Mouse (Mus musculus) stomach, embryonic 15.5 days (tissue): Measurements from ENCODE around the gene Ifitm3. TPM values are rescaled to one million over a fixed set of nuclear protein-coding genes. Genes with fewer than 3 reads are reported as not detected.
A peak's percentile ranks its signal among the peaks of the same experiment; 100 is the strongest.
"Not testable (repeated sequence)": the region's sequence is repeated elsewhere in the genome, so short reads cannot be mapped to it uniquely, and the experiment has no call there.

Source experiments
- ATAC-seq: fragments of 200-750 bp; cut with Nextera tagmentation; 2 replicates; pipeline ENCODE4 v1.8.0; 2017; ENCODE audit warnings: low read depth, moderate number of reproducible peaks, moderate TSS enrichment; ENCODE audit not compliant: insufficient read depth, low FRiP score
- H3K27ac ChIP-seq: fragments of 300-500 bp; sonication (generic); 2 replicates; pipeline ENCODE4 v1.5.1; 2015; ENCODE audit warnings: mild to moderate bottlenecking, inconsistent platforms
- H3K27me3 ChIP-seq: fragments of 300-500 bp; sonication (generic); replicated peaks from 2 replicates; pipeline ENCODE4 v1.6.1; 2015; ENCODE audit warnings: inconsistent platforms
- H3K36me3 ChIP-seq: fragments of 300-500 bp; sonication (generic); 2 replicates; pipeline ENCODE4 v1.6.1; 2015; ENCODE audit warnings: inconsistent platforms
- H3K4me1 ChIP-seq: fragments of 300-500 bp; sonication (generic); 2 replicates; pipeline ENCODE4 v1.6.1; 2015; ENCODE audit warnings: inconsistent platforms
- H3K4me2 ChIP-seq: fragments of 300-500 bp; sonication (generic); 2 replicates; pipeline ENCODE4 v1.6.1; 2015; ENCODE audit warnings: mild to moderate bottlenecking, inconsistent platforms
- H3K4me3 ChIP-seq: fragments of 300-500 bp; sonication (generic); replicated peaks from 2 replicates; pipeline ENCODE4 v1.5.1; 2015; ENCODE audit warnings: inconsistent platforms
- H3K9ac ChIP-seq: fragments of 300-500 bp; sonication (generic); 2 replicates; pipeline ENCODE4 v1.6.1; 2015; ENCODE audit warnings: inconsistent platforms
- H3K9me3 ChIP-seq: fragments of 300-500 bp; sonication (generic); 2 replicates; pipeline ENCODE4 v1.6.1; 2016; ENCODE audit warnings: inconsistent platforms
- WGBS: fragments of 180-500 bp; shearing (Covaris S2); methylation state at CpG from one replicate; pipeline ENCODE4 v1.1.7; 2015; 5-methylcytosine and 5-hydroxymethylcytosine counted together
- polyA plus RNA-seq: library from polyadenylated mRNA; unstranded; fragments of >200 nt; fragmentation: Nextera tagmentation; extraction: Ambion mirVana; gene quantifications from 2 replicates; pipeline ENCODE4 v1.2.1, GENCODE M21; 2015

Gene Ifitm3
- polyA plus RNA-seq, 1 experiment from 2014 or later: 413 TPM

DNA sequence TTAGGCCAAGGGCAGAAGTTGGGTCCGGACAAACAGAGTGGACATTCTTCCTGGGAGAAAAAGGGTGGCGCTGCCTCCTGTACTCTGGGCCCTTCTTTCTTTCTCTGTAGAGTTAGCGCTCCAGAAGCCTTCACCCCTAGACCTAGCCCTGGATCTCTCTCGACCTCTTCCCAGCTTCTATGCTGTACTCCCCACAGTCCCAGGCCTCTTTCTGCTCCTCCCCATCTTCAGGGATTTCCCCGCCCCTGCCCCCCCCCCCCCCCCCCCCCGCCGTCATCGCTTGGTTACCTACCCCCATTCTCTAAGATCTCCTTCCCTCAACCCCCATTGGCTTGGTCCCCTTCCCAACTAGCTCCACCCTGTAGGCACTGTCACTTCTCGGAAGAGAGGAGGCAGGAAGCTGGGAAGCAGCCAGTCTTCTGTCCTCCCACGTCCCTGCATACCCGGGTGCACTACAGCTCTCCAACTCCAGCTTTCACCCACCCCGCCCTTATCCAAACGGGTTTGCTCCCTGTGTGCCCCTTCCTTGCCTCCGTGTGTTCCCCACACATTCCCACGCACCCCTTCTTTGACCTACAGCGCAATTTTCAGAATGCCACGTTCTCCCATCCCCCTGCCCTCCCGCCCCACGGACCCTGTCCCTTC, 37.1 kb upstream of the Ifitm3 start:
- Histone ChIP-seq H3K4me1 (peaks cover 22% of the 10 kb centered on the region; the same call in 1 of the 2 replicates), H3K36me3 (no peaks in the 10 kb centered on the region), H3K9ac (peak overlapping the region; percentile 4; the same call in 1 of the 2 replicates), H3K27ac (peak overlapping the region; percentile 90), H3K4me3 (peak overlapping the region; percentile 28), H3K9me3 (no peaks in the 10 kb centered on the region), H3K27me3 (no peaks in the 10 kb centered on the region), H3K4me2 (peak overlapping the region; percentile 63)
- peak; percentile 84 for ATAC-seq
- WGBS: 7% methylated on average over 16 of the region's 19 CpGs

DNA sequence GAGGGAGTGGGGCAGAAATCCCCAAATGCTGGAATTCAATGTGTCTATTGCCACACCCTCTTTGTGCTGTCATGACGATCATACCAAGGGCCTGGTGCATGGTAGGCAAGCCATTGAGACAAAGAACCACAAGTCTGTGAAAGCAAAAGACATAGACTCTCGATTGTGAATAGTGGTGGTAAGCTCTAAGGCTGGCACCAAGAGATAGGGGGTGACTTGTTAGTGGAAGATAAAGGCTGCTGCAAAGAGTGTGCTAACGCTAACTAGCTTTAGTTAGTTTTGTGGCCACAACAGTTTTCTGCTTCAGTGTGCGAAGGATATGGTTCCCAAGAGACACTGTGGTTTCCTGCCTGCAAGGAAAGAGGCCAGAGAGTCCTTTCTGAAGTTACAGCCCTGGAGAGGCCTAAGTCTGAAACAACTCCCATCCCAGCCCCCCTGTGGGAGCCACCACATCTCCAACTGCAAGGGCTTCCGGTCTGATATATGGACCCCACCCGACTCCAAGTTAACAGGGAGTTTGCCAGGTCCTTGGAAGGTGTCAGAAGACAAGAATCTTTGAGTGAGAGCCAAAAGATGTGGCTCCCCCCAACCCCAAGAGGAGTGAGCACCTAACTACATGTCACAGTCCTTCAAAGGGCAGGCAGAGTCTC, 36.5 kb upstream of the Ifitm3 start:
- peak overlapping the region; percentile 36; the same call in 1 of the 2 replicates for H3K4me2 ChIP-seq
- no peaks in the 10 kb centered on the region for H3K36me3 ChIP-seq
- no peak overlapping the region for H3K9ac ChIP-seq
- no peaks in the 10 kb centered on the region for H3K9me3 ChIP-seq
- ATAC-seq: no peak
- no peaks in the 10 kb centered on the region for H3K27me3 ChIP-seq
- peaks cover 22% of the 10 kb centered on the region; the same call in 1 of the 2 replicates for H3K4me1 ChIP-seq
- no peak overlapping the region for H3K4me3 ChIP-seq
- WGBS: 52% methylated on average over 6 of the region's 6 CpGs
- H3K27ac ChIP-seq: peak overlapping the region; percentile 88

DNA sequence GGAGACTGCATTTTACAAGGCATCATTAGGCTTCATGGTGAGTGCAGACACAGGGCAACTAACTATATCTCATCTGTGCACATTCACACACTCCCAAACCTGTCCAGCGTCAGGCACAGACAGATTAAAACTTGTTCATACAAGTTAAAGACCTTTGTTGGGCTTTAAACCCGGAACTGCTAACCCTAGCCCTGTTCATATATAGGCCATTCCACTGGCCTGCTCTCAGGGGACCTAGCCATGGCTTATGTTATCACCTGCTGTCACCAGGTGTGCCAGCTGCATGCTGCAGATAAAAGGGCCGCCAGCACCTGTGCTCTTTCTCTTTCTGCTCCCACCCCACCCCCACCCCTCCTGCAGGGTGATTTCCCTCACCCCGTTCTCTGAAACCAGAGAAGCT, 32.0 kb upstream of the Ifitm3 start:
- Histone ChIP-seq H3K27ac (peak overlapping the region; percentile 98), H3K36me3 (no peaks in the 10 kb centered on the region), H3K4me1 (peaks cover 29% of the 10 kb centered on the region), H3K4me2 (no peak overlapping the region), H3K4me3 (no peak overlapping the region), H3K9ac (no peak overlapping the region), H3K27me3 (no peaks in the 10 kb centered on the region), H3K9me3 (no peaks in the 10 kb centered on the region)
- WGBS: 28% methylated on average over 4 of the region's 4 CpGs
- ATAC-seq: peak; percentile 67

DNA sequence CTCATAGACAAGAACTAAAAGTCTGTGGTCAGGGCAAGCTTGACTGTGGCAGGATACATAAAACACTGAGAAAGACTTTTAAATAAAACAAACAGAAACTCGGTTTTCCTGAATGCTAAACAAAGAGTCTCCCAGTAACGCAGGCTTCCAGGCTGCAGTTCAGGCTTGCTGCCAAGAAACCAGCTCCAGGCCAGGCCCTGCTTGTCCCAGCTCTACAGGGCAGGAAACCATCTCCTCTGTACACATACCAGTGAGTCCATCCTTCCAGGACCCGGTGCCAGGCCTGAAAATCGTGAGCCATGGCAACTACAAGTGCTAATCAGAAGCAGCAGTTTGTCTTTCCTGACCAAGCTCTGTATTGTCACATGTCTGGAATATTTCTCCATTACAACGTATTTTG, 31.1 kb upstream of the Ifitm3 start:
- Histone ChIP-seq H3K4me3 (no peak overlapping the region), H3K27me3 (no peaks in the 10 kb centered on the region), H3K27ac (peak overlapping the region; percentile 98), H3K4me1 (peaks cover 20% of the 10 kb centered on the region; the same call in 1 of the 2 replicates), H3K36me3 (no peaks in the 10 kb centered on the region), H3K4me2 (no peak overlapping the region), H3K9me3 (no peaks in the 10 kb centered on the region), H3K9ac (no peak overlapping the region)
- ATAC-seq: peak; percentile 81
- WGBS: 6% methylated on average over 5 of the region's 5 CpGs

DNA sequence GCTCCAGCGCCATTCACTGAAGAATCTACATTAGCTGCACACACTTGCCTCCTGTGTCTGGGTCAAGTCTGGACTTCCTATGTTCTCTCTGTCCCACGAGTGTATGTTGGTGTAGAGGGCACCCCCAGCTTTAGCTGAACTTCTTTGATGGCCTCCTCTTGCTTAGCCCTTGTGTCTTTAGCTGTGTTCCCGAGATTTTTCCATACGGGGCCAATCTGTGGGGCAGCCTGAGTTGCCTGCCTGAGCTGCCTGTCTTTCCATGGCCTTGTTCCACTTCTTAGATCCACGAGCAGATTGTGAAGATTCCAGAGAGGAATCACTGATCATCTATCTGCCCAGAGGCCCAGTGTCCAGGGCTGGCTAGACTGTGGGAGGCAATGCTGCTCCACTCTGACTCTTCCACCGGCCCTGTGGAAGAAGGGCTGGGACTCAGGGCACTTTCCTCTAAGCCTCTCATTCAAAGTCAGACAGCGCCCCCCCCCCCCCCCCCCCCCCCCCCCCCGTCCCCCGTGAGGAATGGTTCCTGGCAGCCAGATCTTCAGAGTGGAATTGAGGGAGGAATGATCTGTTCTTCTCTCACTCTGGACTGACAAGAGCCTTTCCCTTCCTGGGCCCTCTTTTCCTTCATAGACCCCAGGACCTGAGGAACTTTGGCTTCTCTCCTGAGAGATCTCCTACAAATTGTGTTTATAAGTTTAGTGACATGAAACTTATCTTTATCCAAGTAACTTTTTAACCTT, 30.5 kb upstream of the Ifitm3 start:
- peak overlapping the region; percentile 27; the same call in 1 of the 2 replicates for H3K4me2 ChIP-seq
- peak overlapping the region; percentile 98 for H3K27ac ChIP-seq
- H3K36me3 ChIP-seq: no peaks in the 10 kb centered on the region
- H3K9ac ChIP-seq: 0 out of 2 replicates have a peak overlapping the region, but pooled peaks have one; percentile 6
- H3K9me3 ChIP-seq: no peaks in the 10 kb centered on the region
- no peak for ATAC-seq
- no peaks in the 10 kb centered on the region for H3K27me3 ChIP-seq
- H3K4me3 ChIP-seq: no peak overlapping the region
- H3K4me1 ChIP-seq: peaks cover 20% of the 10 kb centered on the region; the same call in 1 of the 2 replicates
- whole genome bisulfite sequencing: 20% methylated on average over 6 of the region's 9 CpGs

DNA sequence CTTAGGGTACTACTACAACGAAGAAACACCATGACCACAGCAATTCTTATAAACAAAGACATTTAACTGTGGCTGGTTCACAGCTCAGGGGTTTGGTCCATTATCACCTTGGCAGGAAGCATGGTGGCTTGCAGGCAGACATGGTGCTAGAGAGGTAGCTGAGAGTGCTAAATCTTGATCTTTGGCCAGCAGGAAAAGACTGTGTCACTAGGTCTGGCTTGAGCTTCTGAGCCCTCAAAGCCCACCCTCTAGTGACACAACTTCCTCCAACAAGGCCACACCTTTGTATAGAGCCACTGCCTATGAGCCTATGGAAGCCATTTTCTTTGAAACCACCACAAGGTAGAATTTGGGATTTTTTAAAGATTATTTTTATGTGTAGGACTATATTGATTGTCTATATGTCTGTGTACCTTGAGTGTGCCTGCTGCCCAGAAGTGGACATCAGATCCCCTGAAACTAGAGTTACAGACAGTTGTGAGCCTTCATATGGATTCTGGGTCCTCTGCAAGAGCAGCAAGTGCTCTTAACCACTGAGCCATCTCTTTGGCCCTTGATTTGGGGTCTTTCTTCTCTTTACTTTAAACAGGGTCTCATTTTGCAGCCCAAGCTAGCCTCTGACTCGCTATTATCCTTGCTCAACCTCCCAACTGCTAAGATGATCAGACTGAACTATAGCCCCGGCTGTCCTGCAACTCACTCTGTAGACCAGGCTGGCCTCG, 29.0 kb upstream of the Ifitm3 start:
- peaks cover 20% of the 10 kb centered on the region; the same call in 1 of the 2 replicates for H3K4me1 ChIP-seq
- 91% methylated on average over 4 of the region's 4 CpGs for WGBS
- H3K27ac ChIP-seq: no peak overlapping the region
- H3K9me3 ChIP-seq: no peaks in the 10 kb centered on the region
- H3K27me3 ChIP-seq: no peaks in the 10 kb centered on the region
- no peak overlapping the region for H3K9ac ChIP-seq
- ATAC-seq: no peak
- H3K4me2 ChIP-seq: no peak overlapping the region
- no peak overlapping the region for H3K4me3 ChIP-seq
- no peaks in the 10 kb centered on the region for H3K36me3 ChIP-seq

DNA sequence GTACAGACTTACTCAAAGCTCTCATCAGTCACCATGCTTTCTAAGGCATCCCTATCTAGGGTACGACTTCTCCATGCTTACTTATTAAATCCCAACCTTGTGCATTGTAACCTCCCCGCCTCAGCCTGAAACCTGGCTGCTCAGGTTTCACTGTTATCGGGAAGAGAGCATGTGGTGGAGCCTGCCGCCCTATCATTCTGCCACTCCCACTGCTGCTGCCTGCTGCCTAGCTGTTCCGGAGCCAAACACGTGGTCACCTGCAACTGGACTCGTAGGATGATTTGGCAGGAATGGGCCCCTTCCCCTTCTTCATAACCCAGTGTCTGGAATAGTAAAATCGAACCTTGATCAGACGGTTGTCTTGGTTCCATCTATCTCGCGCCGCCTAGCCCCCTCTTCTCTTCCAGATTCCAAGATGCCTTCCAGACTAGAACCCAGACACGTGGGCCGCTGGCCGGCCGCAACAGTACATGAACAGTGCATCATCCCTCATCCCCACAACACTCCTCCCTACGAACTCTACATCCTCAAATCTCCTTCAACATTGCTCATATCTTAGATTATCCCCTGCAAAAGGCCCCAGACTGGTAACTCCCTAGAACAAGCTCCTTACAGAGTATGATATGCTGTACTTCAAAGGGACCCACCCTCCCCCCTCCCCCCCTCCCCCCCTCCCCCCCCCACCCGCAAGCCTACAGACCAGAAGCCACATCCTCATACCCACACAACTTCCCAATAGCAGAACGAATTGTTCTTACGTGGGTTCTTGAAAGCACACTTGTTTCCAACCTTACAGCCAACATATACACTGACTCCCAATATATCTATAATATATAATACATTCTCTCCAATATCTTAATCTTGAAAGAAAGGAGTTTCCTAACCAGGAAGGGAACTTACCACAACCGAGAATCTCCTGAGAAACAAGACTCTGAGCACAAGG, 27.8 kb upstream of the Ifitm3 start:
- H3K9ac ChIP-seq: no peak overlapping the region
- WGBS: 58% methylated on average over 20 of the region's 21 CpGs
- peaks cover 17% of the 10 kb centered on the region; the same call in 1 of the 2 replicates for H3K4me1 ChIP-seq
- peak; percentile 29; the same call in 1 of the 2 replicates for ATAC-seq
- H3K4me3 ChIP-seq: no peak overlapping the region
- peak overlapping the region; percentile 68 for H3K27ac ChIP-seq
- no peaks in the 10 kb centered on the region for H3K9me3 ChIP-seq
- no peaks in the 10 kb centered on the region for H3K36me3 ChIP-seq
- no peak overlapping the region for H3K4me2 ChIP-seq
- no peaks in the 10 kb centered on the region for H3K27me3 ChIP-seq

DNA sequence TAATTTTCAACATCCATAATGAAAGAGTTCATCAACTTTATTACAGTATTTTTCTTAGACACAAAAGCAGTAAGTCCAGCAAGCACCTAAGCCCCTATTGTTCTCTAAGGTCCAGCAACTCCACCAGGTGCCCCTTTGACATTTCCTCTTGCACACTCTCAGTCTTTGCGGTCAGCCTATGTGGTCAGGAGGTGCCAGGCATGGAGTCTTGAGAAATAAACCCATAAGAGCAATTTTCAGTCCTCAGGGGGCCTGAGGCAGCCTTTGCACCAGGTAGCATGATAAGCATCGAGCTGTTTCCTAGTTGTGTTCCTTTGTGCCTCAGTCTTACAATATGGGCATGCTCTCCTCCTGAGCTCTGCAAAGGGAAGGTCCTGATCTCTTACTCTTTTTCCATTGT, 26.1 kb upstream of the Ifitm3 start:
- not testable (repeated sequence) for H3K4me1 ChIP-seq, H3K4me3 ChIP-seq, H3K36me3 ChIP-seq, H3K9me3 ChIP-seq, H3K27me3 ChIP-seq, H3K4me2 ChIP-seq, H3K9ac ChIP-seq, H3K27ac ChIP-seq, ATAC-seq
- 84% methylated on average over 1 of the region's 2 CpGs for WGBS

DNA sequence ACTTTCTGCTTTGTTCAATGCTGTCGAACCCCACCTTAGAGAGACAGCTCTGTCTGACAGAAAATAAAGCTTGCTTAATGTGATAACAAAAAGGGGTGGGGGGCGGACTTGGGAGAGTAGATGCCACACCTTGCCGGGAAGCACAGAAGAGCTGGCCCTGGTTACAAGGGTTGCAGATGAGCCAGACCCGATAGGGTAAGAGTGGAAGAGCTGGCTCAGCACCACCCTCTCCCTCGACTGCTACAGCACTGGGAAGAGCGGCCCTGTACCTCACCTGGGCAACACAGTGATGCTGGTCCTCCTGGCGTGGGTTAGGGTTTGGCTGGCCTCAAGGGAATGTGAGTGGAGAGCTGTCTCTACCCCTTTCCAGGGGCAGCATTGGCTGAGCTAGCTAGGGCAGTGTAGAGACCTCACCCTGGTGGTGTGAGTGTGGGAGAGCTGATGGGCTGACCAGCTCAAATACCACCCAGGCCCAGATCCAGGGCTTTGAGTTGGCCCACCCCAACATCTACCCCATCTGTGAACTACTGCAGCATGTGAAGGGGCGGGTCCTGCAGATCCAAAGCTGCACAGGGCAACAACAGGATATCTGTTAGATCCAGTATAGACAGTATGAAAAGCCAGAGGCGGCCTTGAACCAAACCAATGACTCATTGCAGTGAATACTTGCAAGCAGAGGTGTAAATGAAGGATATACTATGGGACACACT, 22.0 kb upstream of the Ifitm3 start:
- WGBS: 61% methylated on average over 9 of the region's 9 CpGs
- H3K9ac ChIP-seq: no peak overlapping the region
- H3K4me1 ChIP-seq: no peaks in the 10 kb centered on the region
- no peaks in the 10 kb centered on the region for H3K36me3 ChIP-seq
- H3K4me3 ChIP-seq: no peak overlapping the region
- no peak overlapping the region for H3K4me2 ChIP-seq
- no peak overlapping the region for H3K27ac ChIP-seq
- no peaks in the 10 kb centered on the region for H3K27me3 ChIP-seq
- ATAC-seq: no peak
- no peaks in the 10 kb centered on the region for H3K9me3 ChIP-seq

DNA sequence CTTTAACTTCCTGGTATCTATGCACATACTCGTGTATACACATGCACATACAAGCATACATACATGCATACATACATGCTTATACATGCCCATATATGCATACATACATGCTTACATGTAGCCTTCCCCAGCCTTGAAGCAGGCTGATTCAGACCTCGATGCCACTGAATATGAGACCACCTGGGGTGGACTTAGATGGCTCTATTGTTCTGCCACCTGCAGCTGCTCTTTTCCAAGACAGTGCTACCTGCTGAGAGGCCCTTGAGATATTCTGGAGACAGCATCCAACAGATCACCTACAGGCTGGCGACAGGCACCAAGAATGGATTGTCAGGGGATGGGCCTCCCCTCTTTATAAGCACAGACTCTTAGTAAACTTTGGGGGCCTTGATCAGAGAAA, 19.8 kb upstream of the Ifitm3 start:
- no peak overlapping the region for H3K9ac ChIP-seq
- H3K27me3 ChIP-seq: no peaks in the 10 kb centered on the region
- H3K36me3 ChIP-seq: no peaks in the 10 kb centered on the region
- no peak overlapping the region for H3K4me3 ChIP-seq
- no peaks in the 10 kb centered on the region for H3K9me3 ChIP-seq
- ATAC-seq: no peak
- no peak overlapping the region for H3K27ac ChIP-seq
- H3K4me2 ChIP-seq: no peak overlapping the region
- WGBS: 56% methylated on average over 3 of the region's 3 CpGs
- H3K4me1 ChIP-seq: no peaks in the 10 kb centered on the region
